Mouse (Mus musculus) heart, embryonic 16.5 days (tissue): ENCODE results near the gene Pex11a. TPM values are rescaled to one million over a fixed set of nuclear protein-coding genes. Genes with fewer than 3 reads are reported as not detected.

Source experiments
- ATAC-seq: fragments of 200-750 bp; cut with Nextera tagmentation; replicated peaks from 2 replicates; pipeline ENCODE4 v1.8.0; 2017; ENCODE audit warnings: moderate number of reproducible peaks; ENCODE audit not compliant: insufficient read depth, low FRiP score; ENCODE audit errors: extremely low read depth
- H3K27ac ChIP-seq: fragments of 300-500 bp; sonication (generic); 2 replicates; pipeline ENCODE4 v1.5.1; 2014; ENCODE audit warnings: mild to moderate bottlenecking, low read length, control low read depth, moderate library complexity
- H3K27me3 ChIP-seq: fragments of 300-500 bp; sonication (generic); 2 replicates; pipeline ENCODE4 v1.6.1; 2014; ENCODE audit warnings: low read length, mixed read lengths; ENCODE audit not compliant: control insufficient read depth, insufficient read depth
- H3K36me3 ChIP-seq: fragments of 300-500 bp; sonication (generic); 2 replicates; pipeline ENCODE4 v1.6.1; 2014; ENCODE audit not compliant: control insufficient read depth, insufficient read depth
- H3K4me1 ChIP-seq: fragments of 300-500 bp; sonication (generic); 2 replicates; pipeline ENCODE4 v1.6.1; 2014; ENCODE audit warnings: low read length, mixed read lengths; ENCODE audit not compliant: control insufficient read depth, insufficient read depth
- H3K4me2 ChIP-seq: fragments of 300-500 bp; sonication (generic); 2 replicates; pipeline ENCODE4 v1.6.1; 2014; ENCODE audit warnings: low read depth, mild to moderate bottlenecking, control low read depth, low read length
- H3K4me3 ChIP-seq: fragments of 300-500 bp; sonication (generic); 2 replicates; pipeline ENCODE4 v1.5.1; 2014; ENCODE audit warnings: mild to moderate bottlenecking, control low read depth, low read length
- H3K9ac ChIP-seq: fragments of 300-500 bp; sonication (generic); 2 replicates; pipeline ENCODE4 v1.6.1; 2014; ENCODE audit warnings: low read length, control low read depth
- H3K9me3 ChIP-seq: fragments of 300-500 bp; sonication (generic); replicated peaks from 2 replicates; pipeline ENCODE4 v1.6.1; 2016; ENCODE audit warnings: low read length; ENCODE audit not compliant: control insufficient read depth
- WGBS: fragments of 180-500 bp; shearing (Covaris S2); extraction: QIAGEN DNeasy Blood & Tissue Kit; methylation state at CpG from one replicate; pipeline ENCODE4 v1.1.7; 2014; 5-methylcytosine and 5-hydroxymethylcytosine counted together
- polyA plus RNA-seq: library from polyadenylated mRNA; unstranded; fragments of >200 nt; fragmentation: Nextera tagmentation; extraction: Ambion mirVana; gene quantifications from 2 replicates; pipeline ENCODE4 v1.2.1, GENCODE M21; 2015

The Pex11a gene
- polyA plus RNA-seq, 1 experiment from 2014 or later: 6.9 TPM

GRCm38 (mm10) chr7:79744051-79744450, 1.1 kb upstream of the Pex11a start:
- WGBS: 90% methylated on average over 9 of the region's 9 CpGs
- Histone ChIP-seq H3K36me3 (no peaks in the 10 kb centered on the region), H3K9me3 (no peaks in the 10 kb centered on the region), H3K4me1 (0 out of 2 replicates have a peak, but pooled peaks cover 2% of the 10 kb centered on the region), H3K27ac (no peak overlapping the region), H3K27me3 (no peaks in the 10 kb centered on the region), H3K4me3 (no peak overlapping the region), H3K4me2 (no peak overlapping the region), H3K9ac (no peak overlapping the region)
- ATAC-seq: no peak

DNA sequence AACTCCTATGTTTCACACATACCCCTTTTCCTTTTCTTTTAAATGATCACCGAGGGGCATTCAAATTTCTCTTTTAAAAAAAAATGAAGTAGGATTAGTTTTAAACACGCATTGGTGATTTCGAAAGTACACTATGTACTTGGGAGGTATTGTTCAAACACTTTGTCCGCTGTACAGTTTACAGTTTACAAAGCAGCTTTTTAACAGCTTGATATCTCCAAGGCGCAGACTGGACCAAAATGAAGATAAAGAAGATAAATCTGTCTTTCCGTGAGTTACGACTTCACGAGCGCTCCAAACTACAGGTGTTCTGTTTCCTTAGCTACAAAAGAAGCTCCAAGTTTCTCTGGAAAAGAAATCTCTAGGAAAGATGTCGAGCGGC, 663 bp downstream of the Pex11a start:
- H3K9ac ChIP-seq: peak overlapping the region; percentile 79
- peak overlapping the region; percentile 89 for H3K4me3 ChIP-seq
- WGBS: 21% methylated on average over 11 of the region's 11 CpGs
- H3K27me3 ChIP-seq: no peaks in the 10 kb centered on the region
- no peaks in the 10 kb centered on the region for H3K9me3 ChIP-seq
- H3K36me3 ChIP-seq: no peaks in the 10 kb centered on the region
- H3K4me2 ChIP-seq: peak overlapping the region; percentile 99
- no peak for ATAC-seq
- 0 out of 2 replicates have a peak, but pooled peaks cover 2% of the 10 kb centered on the region for H3K4me1 ChIP-seq
- no peak overlapping the region for H3K27ac ChIP-seq

- Histone ChIP-seq H3K27me3 (no peaks in the 10 kb centered on the region), H3K27ac (no peak overlapping the region)
Observed at GRCm38 (mm10) chr7:79740279-79740678, 2.7 kb downstream of the Pex11a start.

DNA sequence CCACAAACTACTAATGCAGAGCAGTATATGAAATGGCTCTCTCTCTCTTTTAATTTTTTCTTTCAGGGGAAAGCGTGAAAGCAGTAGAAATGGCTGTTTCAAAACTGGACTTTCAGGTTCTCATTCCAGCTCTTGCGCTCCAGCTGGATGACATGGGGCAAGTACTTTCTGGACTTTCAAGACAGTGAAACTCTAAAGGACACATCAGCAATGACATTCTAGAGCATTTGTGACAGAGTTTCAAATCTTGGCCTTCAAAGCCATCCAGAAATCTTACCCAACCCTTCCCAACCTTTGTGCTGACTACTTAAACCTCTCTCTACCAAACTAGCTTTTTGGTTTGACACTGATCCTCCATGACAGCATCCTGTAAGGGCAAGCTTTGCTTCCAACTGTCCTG, 4.0 kb downstream of the Pex11a start:
- no peak for ATAC-seq
- whole genome bisulfite sequencing: 90% methylated on average over 2 of the region's 2 CpGs
- Histone ChIP-seq H3K27ac (no peak overlapping the region), H3K4me1 (0 out of 2 replicates have a peak, but pooled peaks cover 2% of the 10 kb centered on the region), H3K4me3 (no peak overlapping the region), H3K9ac (no peak overlapping the region), H3K4me2 (no peak overlapping the region), H3K9me3 (no peaks in the 10 kb centered on the region), H3K27me3 (no peaks in the 10 kb centered on the region), H3K36me3 (no peaks in the 10 kb centered on the region)

More at GRCm38 (mm10) chr7:79740279-79740678, 2.7 kb downstream of the Pex11a start:
- no peaks in the 10 kb centered on the region for H3K9me3 ChIP-seq
- H3K4me2 ChIP-seq: no peak overlapping the region
- H3K36me3 ChIP-seq: no peaks in the 10 kb centered on the region
- no peak overlapping the region for H3K4me3 ChIP-seq
- 0 out of 2 replicates have a peak, but pooled peaks cover 2% of the 10 kb centered on the region for H3K4me1 ChIP-seq
- WGBS: 81% methylated on average over 4 of the region's 4 CpGs
- H3K9ac ChIP-seq: no peak overlapping the region
- ATAC-seq: no peak

DNA sequence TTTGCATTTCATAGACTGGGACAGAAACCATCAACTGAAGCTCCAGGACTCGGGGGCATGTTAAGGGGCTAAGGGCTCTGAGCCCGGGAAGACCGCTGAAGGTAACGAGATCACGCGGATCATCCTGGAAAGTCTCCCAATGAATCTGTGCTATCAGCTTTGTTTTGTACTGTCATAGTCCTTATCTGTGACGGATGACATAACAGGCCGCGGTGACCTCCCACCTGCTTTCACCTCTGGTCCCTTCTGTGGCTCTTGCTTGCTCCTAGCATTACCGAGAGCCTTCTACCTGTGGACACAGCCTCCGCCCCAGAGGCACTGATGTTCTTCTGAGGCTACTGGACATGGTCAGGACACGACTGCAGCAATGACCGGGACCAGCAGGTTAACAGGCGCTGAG, 6.4 kb downstream of the Pex11a start:
- WGBS: 80% methylated on average over 14 of the region's 14 CpGs
- no peaks in the 10 kb centered on the region for H3K36me3 ChIP-seq
- no peak overlapping the region for H3K9ac ChIP-seq
- no peaks in the 10 kb centered on the region for H3K4me1 ChIP-seq
- no peaks in the 10 kb centered on the region for H3K27me3 ChIP-seq
- no peak overlapping the region for H3K4me3 ChIP-seq
- no peak overlapping the region for H3K4me2 ChIP-seq
- H3K9me3 ChIP-seq: no peaks in the 10 kb centered on the region
- ATAC-seq: no peak
- H3K27ac ChIP-seq: no peak overlapping the region

GRCm38 (mm10) chr7:79734563-79734962, 8.4 kb downstream of the Pex11a start:
- Histone ChIP-seq H3K9ac (no peak overlapping the region), H3K9me3 (no peaks in the 10 kb centered on the region), H3K4me3 (no peak overlapping the region), H3K4me1 (no peaks in the 10 kb centered on the region), H3K27ac (no peak overlapping the region), H3K4me2 (no peak overlapping the region), H3K27me3 (no peaks in the 10 kb centered on the region), H3K36me3 (no peaks in the 10 kb centered on the region)
- ATAC-seq: no peak
- WGBS: 74% methylated on average over 8 of the region's 8 CpGs

DNA sequence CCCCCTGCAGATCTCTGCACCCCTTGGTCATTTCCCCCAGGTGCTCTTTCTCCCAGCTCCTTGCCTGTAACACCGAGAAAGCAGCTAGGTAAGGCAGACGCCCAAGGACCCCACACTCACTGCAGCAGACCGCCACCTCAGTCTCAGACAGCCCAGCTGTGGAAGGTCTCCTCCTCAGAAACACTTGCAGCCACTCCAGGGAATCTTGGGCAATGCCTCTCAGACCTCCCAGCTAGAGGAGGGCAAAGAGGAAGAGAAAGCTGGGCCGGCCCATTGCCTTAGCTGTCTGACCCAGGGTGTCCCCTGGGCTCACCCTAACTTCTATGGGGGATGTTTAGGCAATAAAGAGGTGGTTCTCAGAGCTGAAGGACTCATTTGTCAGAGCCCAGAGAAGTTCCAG, 10.3 kb downstream of the Pex11a start, which contains the start of gene Plin1:
Gene Plin1, minus strand, starts transcription at position 282 of the 400 bp plus-strand sequence.
- no peak within 1 kb of the TSS for H3K4me2 ChIP-seq
- 58% methylated on average over 4 of the region's 4 CpGs for WGBS
- no peaks in the 10 kb centered on the region for H3K9me3 ChIP-seq
- ATAC-seq: no peak
- H3K36me3 ChIP-seq: no peaks in the 10 kb centered on the region
- H3K27ac ChIP-seq: no peak within 1 kb of the TSS
- no peaks in the 10 kb centered on the region for H3K4me1 ChIP-seq
- H3K4me3 ChIP-seq: no peak within 1 kb of the TSS
- H3K9ac ChIP-seq: no peak within 1 kb of the TSS
- no peaks in the 10 kb centered on the region for H3K27me3 ChIP-seq

- no peaks in the 10 kb centered on the region for H3K9me3 ChIP-seq
Observed at GRCm38 (mm10) chr7:79731438-79731837, 11.5 kb downstream of the Pex11a start.

DNA sequence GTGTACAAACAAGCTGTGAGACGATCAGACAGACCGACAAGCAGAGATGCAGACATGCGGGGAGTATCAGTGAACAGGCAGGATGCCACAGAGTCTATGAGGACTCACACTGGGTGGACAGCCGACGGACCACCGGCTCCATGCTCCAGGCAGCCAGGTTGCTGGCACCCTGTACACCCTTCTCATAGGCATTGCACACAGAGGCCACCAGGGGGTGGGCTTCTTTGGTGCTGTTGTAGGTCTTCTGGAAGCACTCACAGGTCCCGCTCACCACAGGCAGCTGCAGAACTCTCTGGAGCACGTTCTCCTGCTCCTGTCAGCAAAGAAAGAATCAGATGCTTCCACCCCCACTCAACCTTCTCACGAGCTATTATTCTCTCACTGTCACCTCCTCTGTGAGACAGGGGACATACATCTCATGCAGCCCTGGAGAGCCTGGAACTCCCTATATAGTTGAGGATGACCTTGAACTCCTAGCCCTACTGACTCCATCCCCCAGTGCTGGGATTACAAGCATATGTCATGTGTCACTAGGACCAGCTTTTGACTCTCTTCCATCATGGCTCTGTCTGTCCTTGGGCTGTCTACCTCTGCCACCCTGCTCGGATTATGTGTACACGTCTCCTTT, 13.1 kb downstream of the Pex11a start:
- ATAC-seq: 0 out of 2 replicates have a peak, but pooled peaks have one; percentile 35
- no peak overlapping the region for H3K27ac ChIP-seq
- 59% methylated on average over 11 of the region's 11 CpGs for WGBS
- no peaks in the 10 kb centered on the region for H3K36me3 ChIP-seq
- no peak overlapping the region for H3K4me2 ChIP-seq
- H3K9ac ChIP-seq: no peak overlapping the region; the same call in 1 of the 2 replicates
- no peaks in the 10 kb centered on the region for H3K9me3 ChIP-seq
- no peak overlapping the region for H3K4me3 ChIP-seq
- no peaks in the 10 kb centered on the region for H3K4me1 ChIP-seq
- H3K27me3 ChIP-seq: 0 out of 2 replicates have a peak, but pooled peaks cover 2% of the 10 kb centered on the region

More at GRCm38 (mm10) chr7:79731438-79731837, 11.5 kb downstream of the Pex11a start:
- WGBS: 79% methylated on average over 13 of the region's 13 CpGs
- no peak overlapping the region for H3K4me3 ChIP-seq
- H3K27me3 ChIP-seq: 0 out of 2 replicates have a peak, but pooled peaks cover under 1% of the 10 kb centered on the region
- H3K36me3 ChIP-seq: no peaks in the 10 kb centered on the region
- no peak overlapping the region for H3K27ac ChIP-seq
- H3K9ac ChIP-seq: no peak overlapping the region
- ATAC-seq: no peak
- no peak overlapping the region for H3K4me2 ChIP-seq
- H3K4me1 ChIP-seq: no peaks in the 10 kb centered on the region
